Mouse (Mus musculus) spleen, adult 2 months (tissue): ENCODE results near the gene Fanci. TPM values are rescaled to one million over a fixed set of nuclear protein-coding genes. Genes with fewer than 3 reads are reported as not detected.

Experiments used
- DNase-seq, 2 experiments: peaks; one replicate each; pipeline versions ENCODE4 v3.0.0 to v3.0.0-alpha.2; 2012 to 2021; ENCODE audit warnings: low spot score in 2 of 2, low read depth in 1 of 2
- H3K27ac ChIP-seq: fragments of 200-500 bp; 2 replicates; pipeline ENCODE4 v1.5.1; 2012; ENCODE audit warnings: low read length, inconsistent platforms; ENCODE audit not compliant: insufficient read depth
- H3K27me3 ChIP-seq: fragments of 200-500 bp; 2 replicates; pipeline ENCODE4 v1.6.1; 2012; ENCODE audit warnings: mild to moderate bottlenecking, moderate library complexity, low read length, inconsistent platforms; ENCODE audit not compliant: control insufficient read depth, insufficient read depth
- H3K36me3 ChIP-seq: fragments of 200-500 bp; 2 replicates; pipeline ENCODE4 v1.6.1; 2012; ENCODE audit warnings: mild to moderate bottlenecking, low read length, inconsistent platforms; ENCODE audit not compliant: control insufficient read depth, insufficient read depth
- H3K4me1 ChIP-seq: fragments of 200-500 bp; 2 replicates; pipeline ENCODE4 v1.6.1; 2011; ENCODE audit warnings: inconsistent platforms; ENCODE audit not compliant: control insufficient read depth, insufficient read depth, insufficient read length
- H3K4me3 ChIP-seq: fragments of 200-500 bp; 2 replicates; pipeline ENCODE4 v1.5.1; 2011; ENCODE audit warnings: mild to moderate bottlenecking, inconsistent platforms; ENCODE audit not compliant: insufficient read depth, insufficient read length; ENCODE audit errors: extremely low read depth
- CTCF ChIP-seq: fragments of 200-500 bp; IDR thresholded peaks from 2 replicates; pipeline ENCODE4 v1.5.1; 2011; ENCODE audit warnings: mild to moderate bottlenecking, inconsistent platforms; ENCODE audit not compliant: insufficient read depth, insufficient read length, insufficient replicate concordance; ENCODE audit errors: extremely low read depth
- POLR2A ChIP-seq: fragments of 200-500 bp; IDR thresholded peaks from 2 replicates; pipeline ENCODE4 v1.6.1; 2011; ENCODE audit warnings: low read depth, low read length, inconsistent platforms
- WGBS: fragments of 180-500 bp; shearing (Covaris S2); methylation state at CpG from one replicate; pipeline ENCODE4 v1.1.7; 2018; 5-methylcytosine and 5-hydroxymethylcytosine counted together
- polyA plus RNA-seq: library from polyadenylated mRNA; depleted of rRNA; stranded (reverse); fragments of >200 nt; gene quantifications from 2 replicates; pipeline ENCODE4 v1.2.3, GENCODE M21; 2012

Gene Fanci
- polyA plus RNA-seq, 1 experiment: 0.99 TPM

DNA sequence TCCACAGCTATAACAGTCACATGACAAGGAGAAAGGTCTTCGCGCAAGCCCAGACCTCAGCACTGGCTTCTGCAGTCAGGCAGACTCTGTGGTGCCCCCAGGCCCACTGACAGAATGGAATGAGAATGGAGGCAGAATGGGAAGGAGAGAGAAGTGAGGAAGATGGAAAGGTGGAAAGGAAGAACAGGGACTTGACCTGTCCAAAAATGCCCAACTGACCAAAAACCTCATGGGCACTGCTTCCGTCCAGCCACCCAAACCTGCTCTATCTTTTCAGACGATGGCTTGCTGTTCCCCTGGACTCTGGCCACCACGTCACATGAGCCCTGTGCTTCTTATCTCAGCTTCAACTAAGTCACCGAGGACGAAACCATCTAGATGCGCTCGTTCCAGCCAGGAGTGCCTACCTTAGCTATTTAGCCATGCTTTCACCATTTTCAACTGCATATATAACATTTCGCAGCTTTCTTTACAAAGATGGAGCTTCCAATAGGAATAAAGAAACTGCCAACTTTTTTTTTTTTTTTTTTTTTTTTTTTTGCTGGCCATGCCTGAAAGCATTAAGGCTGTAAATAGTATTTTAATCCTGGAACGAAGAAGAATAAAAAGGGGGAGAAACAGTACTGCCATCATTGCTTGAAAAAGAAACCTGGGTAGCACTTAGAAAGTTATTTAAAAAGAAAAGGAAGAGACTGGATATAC, 71.8 kb downstream of the Fanci start:
- Histone ChIP-seq H3K4me1 (peaks cover 10% of the 10 kb centered on the region), H3K4me3 (no peak overlapping the region), H3K27me3 (0 out of 2 replicates have a peak, but pooled peaks cover 2% of the 10 kb centered on the region), H3K36me3 (peaks cover 42% of the 10 kb centered on the region), H3K27ac (no peak overlapping the region)
- WGBS: 91% methylated on average over 11 of the region's 11 CpGs
- DNase-seq: no peak
- TF ChIP-seq POLR2A: no peak
- TF ChIP-seq CTCF: no peak

DNA sequence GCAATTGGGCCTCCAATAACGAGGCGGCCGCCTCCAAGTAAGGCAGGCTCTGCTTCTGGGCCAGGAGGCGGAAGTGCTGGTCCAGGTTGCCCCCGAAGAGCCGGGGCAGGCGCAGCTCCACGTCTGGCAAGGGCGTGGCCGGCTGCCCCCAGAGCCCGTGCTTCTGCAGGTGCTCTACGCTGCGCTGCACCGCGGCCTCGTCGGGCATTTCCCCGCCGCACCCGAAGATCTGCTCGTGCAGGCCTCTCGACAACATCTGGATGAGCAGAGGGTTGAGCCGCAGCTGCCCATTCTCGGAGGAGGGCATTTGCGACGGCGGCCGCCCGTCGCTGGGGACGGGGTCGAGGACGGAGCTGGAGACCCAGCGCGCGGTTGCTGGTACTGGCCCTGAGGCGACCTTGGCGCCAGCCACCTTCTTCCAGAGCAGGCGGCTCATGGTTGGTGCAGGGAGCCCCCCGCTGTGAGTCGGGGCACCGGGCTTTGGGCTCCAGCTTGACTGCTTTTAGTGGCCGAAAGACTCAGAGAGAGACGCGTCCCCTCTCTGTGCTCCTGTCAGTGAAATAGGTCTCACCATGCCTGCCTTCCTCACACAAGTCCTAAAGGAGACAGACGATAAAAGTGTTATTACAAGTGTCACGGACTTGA, 73.2 kb downstream of the Fanci start:
- 67% methylated on average over 47 of the region's 47 CpGs for WGBS
- DNase-seq: peak in 1 of 2 experiments; percentile 11

DNA sequence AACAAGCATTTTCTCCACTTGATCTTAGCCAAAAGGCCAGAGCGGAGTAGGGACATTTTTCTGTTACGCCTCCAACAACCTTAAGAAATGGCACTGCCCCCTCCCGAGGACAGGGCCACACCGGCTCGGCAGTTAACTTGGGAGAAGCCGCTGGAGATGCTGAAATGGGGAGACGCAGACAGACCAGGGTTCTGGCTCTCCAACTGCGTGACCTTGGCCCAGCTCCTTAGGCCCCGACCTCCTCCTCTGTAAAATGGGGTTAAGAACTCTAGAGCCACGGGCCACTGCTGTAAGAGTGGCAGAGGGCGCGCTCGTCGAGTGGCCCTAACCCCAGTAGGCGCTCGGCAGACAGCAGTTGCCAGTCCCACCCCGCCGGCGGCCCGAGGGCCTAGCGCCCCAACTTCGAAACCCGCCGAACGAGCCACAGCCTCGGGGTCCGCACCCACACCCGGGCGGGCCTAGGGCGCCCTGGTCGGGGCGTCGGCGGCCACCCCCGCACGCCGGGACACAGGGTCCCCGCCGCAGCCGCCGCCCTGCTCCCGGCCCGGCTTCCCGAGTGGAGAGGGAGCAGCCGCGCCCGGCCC, 73.8 kb downstream of the Fanci start:
- peak overlapping the region; percentile 83 for H3K4me3 ChIP-seq
- 4% methylated on average over 43 of the region's 47 CpGs for WGBS
- peak in 1 of 2 experiments; percentile 62 for DNase-seq
- H3K27me3 ChIP-seq: 0 out of 2 replicates have a peak, but pooled peaks cover 2% of the 10 kb centered on the region
- peaks cover 25% of the 10 kb centered on the region for H3K36me3 ChIP-seq
- peak overlapping the region; percentile 88 for H3K27ac ChIP-seq
- H3K4me1 ChIP-seq: peaks cover 10% of the 10 kb centered on the region
- TF ChIP-seq CTCF (no peak), POLR2A (no peak)

More for the DNA sequence above, 73.2 kb downstream of the Fanci start:
- Histone ChIP-seq H3K36me3 (peaks cover 31% of the 10 kb centered on the region), H3K4me1 (peaks cover 10% of the 10 kb centered on the region), H3K27me3 (0 out of 2 replicates have a peak, but pooled peaks cover 2% of the 10 kb centered on the region), H3K27ac (no peak overlapping the region), H3K4me3 (peak overlapping the region; percentile 83; the same call in 1 of the 2 replicates)
- TF ChIP-seq CTCF (no peak), POLR2A (no peak)

- Histone ChIP-seq H3K27me3 (0 out of 2 replicates have a peak, but pooled peaks cover 2% of the 10 kb centered on the region), H3K27ac (peak within 1 kb of the TSS; percentile 88), H3K4me1 (peaks cover 10% of the 10 kb centered on the region), H3K4me3 (peak within 1 kb of the TSS; percentile 83), H3K36me3 (peaks cover 19% of the 10 kb centered on the region)
- under 1% methylated on average over 76 of the region's 76 CpGs for WGBS
- DNase-seq: peak; percentile 94
- TF ChIP-seq CTCF: no peak
- peak; percentile 41 for TF ChIP-seq POLR2A
These were observed 74.5 kb downstream of the Fanci start, which contains the start of gene Polg for GRCm38 (mm10) chr7:79466053-79466901. Polg (minus strand) TSS chr7:79466362.

GRCm38 (mm10) chr7:79467951-79468350, 76.2 kb downstream of the Fanci start:
- no peak for DNase-seq
- Histone ChIP-seq H3K27me3 (0 out of 2 replicates have a peak, but pooled peaks cover 2% of the 10 kb centered on the region), H3K4me1 (peaks cover 10% of the 10 kb centered on the region), H3K36me3 (peaks cover 7% of the 10 kb centered on the region; the same call in 1 of the 2 replicates), H3K4me3 (peak overlapping the region; percentile 16; the same call in 1 of the 2 replicates), H3K27ac (no peak overlapping the region)
- no peak for TF ChIP-seq CTCF
- TF ChIP-seq POLR2A: no peak
- 18% methylated on average over 5 of the region's 6 CpGs for WGBS

DNA sequence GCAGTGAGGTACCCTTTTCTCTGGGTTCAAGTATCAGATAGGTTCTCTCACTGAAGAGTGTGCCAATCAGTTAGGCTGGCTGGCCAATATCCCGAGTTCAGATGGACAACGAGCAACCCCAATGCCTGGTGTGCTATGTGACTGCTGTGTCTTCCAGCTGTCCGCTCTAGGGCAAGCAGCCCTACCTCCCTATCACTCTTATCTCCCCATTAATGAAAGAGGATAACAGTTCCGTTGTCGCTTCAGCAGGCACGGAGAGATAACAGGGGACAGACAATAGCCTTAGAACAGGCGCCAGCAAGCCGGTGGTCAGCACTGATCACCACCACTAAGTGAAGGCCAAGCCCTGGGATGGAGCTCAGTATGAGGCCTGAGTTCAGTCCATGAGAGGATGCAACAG, 77.3 kb downstream of the Fanci start:
- TF ChIP-seq CTCF (no peak), POLR2A (no peak)
- 91% methylated on average over 8 of the region's 8 CpGs for WGBS
- Histone ChIP-seq H3K27ac (no peak overlapping the region), H3K36me3 (peaks cover 6% of the 10 kb centered on the region; the same call in 1 of the 2 replicates), H3K4me3 (no peak overlapping the region), H3K4me1 (peaks cover 10% of the 10 kb centered on the region), H3K27me3 (0 out of 2 replicates have a peak, but pooled peaks cover 2% of the 10 kb centered on the region)
- DNase-seq: no peak
